Mouse (Mus musculus): ENCODE results near the gene Fars2. TPM values are rescaled to one million over a fixed set of nuclear protein-coding genes. Genes with fewer than 3 reads are reported as not detected.

Gene Fars2
- 48.9 and 65.7 TPM in 2 replicates for polyA plus RNA-seq (2021; fragmentation: Nextera tagmentation)
- long read RNA-seq, experiment 1, transcript Fars2-201 (7 exons, 2,125 nt) = major isoform, 191 of 246 reads
- long read RNA-seq, experiment 1, transcript Fars2-208 (8 exons, 1,750 nt) = minor isoform, 11 of 246 reads
- long read RNA-seq, experiment 1, partial matches to known transcripts = 3 of 246 reads
- long read RNA-seq, experiment 1, other reads (novel, unspliced or antisense) = 36 of 246 reads
- long read RNA-seq, experiment 2, transcript Fars2-201 (7 exons, 2,125 nt) = major isoform, 45 of 67 reads
- long read RNA-seq, experiment 2, partial matches to known transcripts = 7 of 67 reads
- long read RNA-seq, experiment 2, other reads (novel, unspliced or antisense) = 9 of 67 reads

DNA sequence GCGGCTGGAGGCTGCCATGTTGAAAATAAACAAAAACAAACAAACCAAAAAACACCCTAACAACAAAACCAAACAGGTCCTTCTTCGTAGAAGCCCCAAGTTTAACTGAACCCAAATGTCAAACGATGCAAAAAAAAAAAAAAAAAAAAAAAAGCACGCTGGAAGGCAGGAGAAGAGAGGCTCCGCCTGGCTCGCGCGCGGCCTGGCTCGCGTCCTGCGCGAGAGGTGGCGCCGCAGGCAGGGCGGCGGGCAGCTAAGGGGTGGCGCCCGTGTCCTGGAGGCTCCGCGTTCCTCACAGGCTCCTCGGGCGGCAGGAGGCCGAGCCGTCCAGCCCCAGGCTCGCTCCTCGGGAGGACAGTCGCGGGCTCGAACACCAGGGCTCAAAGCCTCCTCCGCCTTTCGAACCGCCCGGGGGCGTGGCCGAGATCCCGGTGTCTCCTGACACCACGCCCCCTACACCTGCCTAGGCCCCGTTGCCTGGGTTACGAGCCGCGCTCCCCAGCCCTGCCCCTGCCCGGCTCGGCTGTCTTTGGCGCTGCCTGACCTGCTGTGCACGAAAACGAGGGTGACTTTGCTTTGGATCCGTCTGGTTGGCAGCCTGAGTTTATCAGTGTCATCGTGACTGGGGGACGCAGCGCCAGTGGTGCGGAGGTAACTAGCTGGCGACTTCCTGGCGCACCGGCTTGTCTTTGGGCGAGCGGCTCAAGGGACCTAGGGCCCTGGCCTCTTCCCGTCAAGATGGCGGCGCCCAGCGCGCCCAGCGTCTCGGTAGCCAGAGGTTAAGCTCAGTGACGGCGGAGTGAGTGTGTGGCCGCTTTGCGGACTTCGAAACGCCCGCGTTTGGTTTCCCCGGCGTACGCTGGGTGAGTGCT, at the start of gene Fars2, which contains the start of gene Lyrm4:
Fars2 (plus strand) TSS at position 270 of the 872 bp plus-strand sequence.
Lyrm4 (minus strand) TSS at position 384 of the 872 bp plus-strand sequence.

DNA sequence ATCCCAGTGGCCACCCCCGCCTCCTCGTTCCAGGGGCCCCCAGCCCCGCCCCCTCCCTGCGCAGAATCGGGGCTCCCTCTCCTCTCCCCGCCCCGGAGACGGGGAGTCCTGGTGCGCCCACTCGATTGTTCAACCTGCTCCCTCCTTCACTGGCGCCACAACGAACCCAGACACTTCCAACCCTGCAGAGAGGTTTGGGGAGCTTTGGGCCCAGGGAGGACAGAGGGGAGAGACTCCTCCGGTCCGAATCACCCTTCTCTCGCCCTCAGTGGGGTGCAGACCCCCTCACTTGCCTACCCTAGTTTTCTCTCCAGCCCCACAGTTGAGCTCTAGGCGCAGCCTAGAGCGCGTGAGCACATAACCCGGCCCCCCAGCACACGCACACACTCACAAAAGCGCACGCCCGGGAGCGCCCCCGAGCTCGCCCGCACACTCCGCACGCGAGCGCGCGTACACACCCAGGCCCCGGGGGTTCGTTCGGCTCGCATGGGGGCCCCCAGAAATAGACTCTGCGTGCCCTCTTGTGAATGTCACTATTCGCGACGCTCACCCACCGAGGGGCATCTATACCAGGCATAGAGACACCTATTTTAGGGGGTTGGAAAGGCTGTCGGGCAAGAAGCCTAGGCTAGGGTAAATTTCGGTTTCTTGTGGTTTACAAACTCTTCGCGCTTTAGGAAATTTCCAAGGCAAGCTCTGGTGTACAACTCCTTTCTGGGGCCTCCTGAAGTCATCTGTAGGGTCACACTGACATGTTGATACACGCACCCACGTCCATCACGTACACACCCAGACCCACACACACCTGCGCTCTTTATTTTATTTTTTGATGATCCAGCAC, 617.7 kb downstream of the Fars2 start, which contains the start of gene Nrn1:
Nrn1 (minus strand) TSS at position 401 of the 841 bp plus-strand sequence.

Other genes starting within 250 kb of the Fars2 start
- 8.0 and 10.2 TPM in 2 replicates for gene Rpp40, start 211.1 kb upstream of the Fars2 start, polyA plus RNA-seq (2021; fragmentation: Nextera tagmentation)
- gene Ppp1r3g, start 158.6 kb upstream of the Fars2 start, polyA plus RNA-seq (2021; fragmentation: Nextera tagmentation) = 16.8 and 18.6 TPM in 2 replicates
- gene Lyrm4, start 114 bp downstream of the Fars2 start, polyA plus RNA-seq (2021; fragmentation: Nextera tagmentation) = 126 and 154 TPM in 2 replicates